ENCODE assay signal across 27 mouse cellular contexts in the genomic region with DNA sequence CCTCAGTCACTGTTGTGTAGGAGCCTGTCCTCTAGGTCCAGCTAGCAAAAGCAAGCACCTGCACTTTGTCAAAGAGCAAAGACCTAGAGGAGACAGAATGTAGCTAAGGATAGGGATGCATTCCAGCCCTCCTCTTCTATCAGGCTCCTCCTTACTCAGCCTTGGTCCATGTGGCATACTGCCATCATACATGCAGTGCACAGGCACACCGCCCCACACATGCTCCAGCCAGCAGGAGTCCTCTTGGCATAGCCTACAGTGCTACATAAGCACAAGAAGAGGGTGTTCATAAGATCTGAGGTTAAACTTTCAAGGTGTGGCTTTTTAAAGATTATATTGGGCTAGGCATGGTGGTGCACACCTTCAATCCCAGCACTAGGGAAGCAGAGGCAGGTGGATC.
"Had no signal": no experiment of that assay in that cellular context is flagged by ENCODE, and none has a peak within 500 bp of the region (broad histone marks: within the 10 kb centered on the region; RNA-seq: fewer than 3 reads in every experiment).

No protein-coding gene starts in this region.

- H3K27ac ChIP-seq: heart, adult 2 months; heart, embryonic 13.5 days; heart, embryonic 15.5 days; hindbrain, embryonic 13.5 days; hindbrain, embryonic 15.5 days; hindbrain, postnatal 0 days; kidney, embryonic 15.5 days; kidney, postnatal 0 days; left cerebral cortex, adult 2 months; limb, embryonic 10.5 days; limb, embryonic 12.5 days; liver, embryonic 13.5 days; liver, embryonic 15.5 days had no signal

- H3K4me1 ChIP-seq: heart, embryonic 13.5 days; heart, embryonic 15.5 days; hindbrain, embryonic 13.5 days; hindbrain, embryonic 15.5 days; kidney, embryonic 15.5 days; limb, embryonic 12.5 days had no signal

- H3K36me3 ChIP-seq: heart, embryonic 13.5 days; heart, embryonic 15.5 days; hindbrain, embryonic 13.5 days; hindbrain, embryonic 15.5 days; kidney, embryonic 15.5 days; limb, embryonic 10.5 days; limb, embryonic 12.5 days; liver, embryonic 13.5 days; liver, embryonic 15.5 days had no signal

- H3K4me3 ChIP-seq: heart, adult 2 months; heart, embryonic 13.5 days; heart, embryonic 15.5 days; hindbrain, embryonic 13.5 days; hindbrain, embryonic 15.5 days; kidney, embryonic 15.5 days; left cerebral cortex, adult 2 months; limb, embryonic 10.5 days; limb, embryonic 12.5 days; liver, embryonic 13.5 days; liver, embryonic 15.5 days had no signal

- H3K27me3 ChIP-seq: heart, embryonic 13.5 days; heart, embryonic 15.5 days; hindbrain, embryonic 13.5 days; hindbrain, embryonic 15.5 days; kidney, embryonic 15.5 days; limb, embryonic 12.5 days; liver, embryonic 13.5 days; liver, embryonic 15.5 days had no signal

- H3K9ac ChIP-seq: heart, embryonic 13.5 days; heart, embryonic 15.5 days; hindbrain, embryonic 13.5 days; hindbrain, embryonic 15.5 days; kidney, embryonic 15.5 days; limb, embryonic 12.5 days; liver, embryonic 13.5 days; liver, embryonic 15.5 days had no signal

- ATAC-seq: hindbrain, postnatal 0 days; intestine, embryonic 16.5 days had no signal

- H3K9me3 ChIP-seq: heart, embryonic 13.5 days; heart, embryonic 15.5 days; hindbrain, embryonic 13.5 days; hindbrain, embryonic 15.5 days; kidney, embryonic 15.5 days; limb, embryonic 10.5 days; limb, embryonic 12.5 days; liver, embryonic 13.5 days; liver, embryonic 15.5 days had no signal

- DNase-seq: gastrocnemius, postnatal 14 days; gastrocnemius, postnatal 36 days; heart, adult 11 months; heart, adult 2 months; heart, postnatal 14 days; heart, postnatal 36 days; kidney, adult 11 months; kidney, adult 2 months; kidney, adult 9 months; kidney, postnatal 14 days; kidney, postnatal 36 days; liver; liver, embryonic 13.5 days had no signal

- H3K4me2 ChIP-seq: heart, embryonic 11.5 days; heart, embryonic 13.5 days; heart, embryonic 15.5 days; hindbrain, embryonic 13.5 days; hindbrain, embryonic 15.5 days; kidney, embryonic 15.5 days; limb, embryonic 12.5 days; liver, embryonic 11.5 days; liver, embryonic 13.5 days; liver, embryonic 15.5 days had no signal
